Mouse (Mus musculus): ENCODE data around the gene Elobl. TPM values are rescaled to one million over a fixed set of nuclear protein-coding genes. Genes with fewer than 3 reads are reported as not detected.

Elobl gene
- polyA plus RNA-seq, 1 experiment from 2014 or later: not detected

DNA sequence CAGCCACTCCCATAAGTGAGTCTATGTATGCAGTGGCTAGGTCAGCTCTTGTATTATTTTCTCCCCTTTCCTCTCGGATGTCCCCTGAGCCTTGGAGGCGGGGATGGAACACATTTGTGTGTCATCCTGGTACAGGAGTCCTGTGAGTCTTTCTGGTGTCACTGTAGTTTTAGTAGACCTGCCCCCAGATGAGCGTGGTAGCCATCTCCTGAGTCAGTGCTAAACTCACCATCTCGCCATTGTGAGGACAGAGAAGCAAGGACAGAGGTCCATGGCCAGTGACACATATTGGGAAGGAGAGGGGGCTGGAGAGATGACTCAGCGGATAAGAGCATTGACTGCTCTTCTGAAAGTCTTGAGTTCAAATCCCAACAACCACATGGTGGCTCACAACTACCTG lies 10.5 kb upstream of the Elobl start:
- 0 out of 2 replicates have a peak, but pooled peaks cover under 1% of the 10 kb centered on the region for H3K36me3 ChIP-seq (replicated peaks; ENCODE audit: insufficient read depth, low read length)
- no peak overlapping the region for H3K27ac ChIP-seq (ENCODE audit: low read depth)
- H3K4me3 ChIP-seq (ENCODE audit: low read depth, low read length): no peak overlapping the region
- H3K4me2 ChIP-seq (ENCODE audit: low read depth, low read length): no peak overlapping the region
- ATAC-seq: no peak
- H3K4me1 ChIP-seq (ENCODE audit: insufficient read depth): peaks cover 6% of the 10 kb centered on the region
- H3K27me3 ChIP-seq (ENCODE audit: insufficient read depth, low read length): no peaks in the 10 kb centered on the region
- no peaks in the 10 kb centered on the region for H3K9me3 ChIP-seq (ENCODE audit: low read length)
- TF ChIP-seq CTCF (IDR thresholded peaks at IDR 0.05; ENCODE audit: low read depth) (no peak), EP300 (IDR thresholded peaks at IDR 0.05; ENCODE audit: low read depth) (no peak)
- WGBS (ENCODE audit: insufficient replicate concordance): 87% methylated on average over 5 of the region's 5 CpGs
- DNase-seq: no peak
- H3K9ac ChIP-seq (replicated peaks): no peak overlapping the region

DNA sequence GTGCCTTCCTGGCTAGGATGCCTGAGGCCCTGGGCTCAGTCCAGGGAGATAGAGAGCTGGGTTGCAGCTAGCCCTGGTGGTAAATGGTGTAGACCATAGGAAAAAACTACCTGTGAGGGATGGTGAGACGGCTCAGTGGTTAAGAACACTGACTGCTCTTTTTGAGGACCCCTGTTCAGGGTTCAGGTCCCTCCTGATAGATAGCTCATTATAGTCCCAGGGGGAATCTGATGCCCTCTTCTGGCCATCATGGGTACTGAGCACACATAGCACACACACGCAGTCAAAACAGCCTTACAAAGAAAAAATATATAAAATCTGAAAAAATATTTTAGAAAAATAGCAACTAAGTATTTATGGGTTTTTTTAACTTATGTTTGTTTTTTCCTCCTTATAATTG lies 9.6 kb upstream of the Elobl start:
- TF ChIP-seq CTCF (IDR thresholded peaks at IDR 0.05; ENCODE audit: low read depth): peak; percentile 60
- no peak for TF ChIP-seq EP300 (IDR thresholded peaks at IDR 0.05; ENCODE audit: low read depth)
- H3K36me3 ChIP-seq (replicated peaks; ENCODE audit: insufficient read depth, low read length): no peaks in the 10 kb centered on the region
- no peak overlapping the region for H3K4me2 ChIP-seq (ENCODE audit: low read depth, low read length)
- H3K9me3 ChIP-seq (ENCODE audit: low read length): no peaks in the 10 kb centered on the region
- no peak overlapping the region for H3K27ac ChIP-seq (ENCODE audit: low read depth)
- H3K4me3 ChIP-seq (ENCODE audit: low read depth, low read length): no peak overlapping the region
- peaks cover 6% of the 10 kb centered on the region for H3K4me1 ChIP-seq (ENCODE audit: insufficient read depth)
- no peak for ATAC-seq
- DNase-seq: no peak
- WGBS (ENCODE audit: insufficient replicate concordance): 84% methylated on average over 2 of the region's 2 CpGs
- no peaks in the 10 kb centered on the region for H3K27me3 ChIP-seq (ENCODE audit: insufficient read depth, low read length)
- H3K9ac ChIP-seq (replicated peaks): no peak overlapping the region

DNA sequence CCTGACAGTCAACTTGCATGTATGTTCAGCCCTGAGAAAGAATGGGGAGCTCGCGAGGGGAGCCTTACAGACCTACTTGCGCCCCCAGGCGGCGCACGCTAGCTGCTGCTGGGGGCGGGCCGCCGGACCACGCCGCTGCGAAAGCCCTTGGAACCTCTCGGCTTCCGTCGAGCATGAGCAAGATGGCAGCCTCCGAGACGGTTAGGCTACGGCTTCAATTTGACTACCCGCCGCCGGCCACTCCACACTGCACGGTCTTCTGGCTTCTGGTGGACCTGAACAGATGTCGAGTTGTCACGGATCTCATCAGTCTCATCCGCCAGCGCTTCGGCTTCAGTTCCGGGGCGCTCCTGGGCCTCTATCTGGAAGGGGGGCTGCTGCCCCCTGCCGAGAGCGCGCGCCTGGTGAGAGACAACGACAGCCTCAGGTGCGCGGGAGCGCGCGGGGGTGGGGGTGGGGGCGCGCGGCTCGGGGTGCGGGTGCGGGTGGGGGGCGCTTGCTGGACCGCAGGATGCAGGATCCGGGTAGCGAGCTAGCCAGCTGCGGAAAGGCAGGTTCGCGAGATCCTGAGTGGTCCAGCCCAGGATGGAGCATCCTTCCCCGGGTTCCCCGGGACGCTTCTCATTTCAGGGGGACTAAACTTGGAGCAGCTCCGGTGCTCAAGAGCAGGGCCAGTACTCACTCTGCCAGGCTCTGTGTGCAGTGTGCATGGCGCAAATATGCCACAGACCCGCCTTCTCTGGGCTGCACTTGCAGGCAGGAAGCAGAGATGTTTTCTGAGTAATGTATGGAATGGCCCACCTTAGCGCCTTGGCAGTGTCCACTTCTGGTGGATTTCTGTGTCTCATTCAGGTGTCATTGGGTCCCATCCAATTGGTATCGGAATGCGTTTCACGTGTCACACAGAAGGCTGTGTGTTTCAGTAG lies 7.3 kb upstream of the Elobl start:
- peak; percentile 92 for DNase-seq
- Histone ChIP-seq H3K27me3 (ENCODE audit: insufficient read depth, low read length) (no peaks in the 10 kb centered on the region), H3K4me2 (ENCODE audit: low read depth, low read length) (peak overlapping the region; percentile 87), H3K9me3 (ENCODE audit: low read length) (no peaks in the 10 kb centered on the region), H3K27ac (ENCODE audit: low read depth) (peak overlapping the region; percentile 59), H3K4me3 (ENCODE audit: low read depth, low read length) (peak overlapping the region; percentile 84), H3K4me1 (ENCODE audit: insufficient read depth) (peaks cover 6% of the 10 kb centered on the region), H3K9ac (replicated peaks) (peak overlapping the region; percentile 81), H3K36me3 (replicated peaks; ENCODE audit: insufficient read depth, low read length) (no peaks in the 10 kb centered on the region)
- peak; percentile 89 for TF ChIP-seq CTCF (IDR thresholded peaks at IDR 0.05; ENCODE audit: low read depth)
- no peak for TF ChIP-seq EP300 (IDR thresholded peaks at IDR 0.05; ENCODE audit: low read depth)
- peak; percentile 95 for ATAC-seq
- 2% methylated on average over 60 of the region's 62 CpGs for WGBS (ENCODE audit: insufficient replicate concordance)

DNA sequence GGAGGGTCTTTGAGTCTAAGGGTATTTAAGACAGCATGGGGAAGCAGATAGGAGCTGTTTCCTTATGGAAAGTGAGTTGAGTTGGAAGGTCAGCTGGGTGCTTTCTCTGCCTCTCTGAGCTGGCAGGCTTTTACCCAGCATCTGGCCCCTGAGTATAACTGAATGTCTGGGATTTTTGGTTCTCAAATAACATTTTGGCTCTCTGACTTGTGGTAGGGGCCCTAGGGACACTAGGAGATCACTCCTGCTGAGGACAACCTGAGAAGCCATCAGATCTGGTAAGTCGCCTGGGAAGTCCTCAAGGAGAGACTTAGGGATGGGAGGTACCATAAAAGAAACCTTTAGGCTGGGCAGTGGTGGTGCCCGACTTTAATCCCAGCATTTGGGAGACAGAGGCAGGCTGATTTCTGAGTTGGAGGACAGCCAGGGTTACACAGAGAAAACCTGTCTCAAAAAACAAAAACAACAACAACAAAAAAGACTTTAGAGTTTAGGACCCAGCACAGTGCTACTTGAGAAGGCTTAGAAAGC lies 3.5 kb upstream of the Elobl start, which contains the start of gene Coil:
Coil (plus strand) TSS at position 51 of the 531 bp plus-strand sequence.
- DNase-seq (no peak), ATAC-seq (no peak)
- no peaks in the 10 kb centered on the region for H3K36me3 ChIP-seq (replicated peaks; ENCODE audit: insufficient read depth, low read length)
- H3K27me3 ChIP-seq (ENCODE audit: insufficient read depth, low read length): no peaks in the 10 kb centered on the region
- TF ChIP-seq CTCF (IDR thresholded peaks at IDR 0.05; ENCODE audit: low read depth): no peak
- no peak for TF ChIP-seq EP300 (IDR thresholded peaks at IDR 0.05; ENCODE audit: low read depth)
- 26% methylated on average over 2 of the region's 2 CpGs for WGBS (ENCODE audit: insufficient replicate concordance)
- H3K4me1 ChIP-seq (ENCODE audit: insufficient read depth): peaks cover 6% of the 10 kb centered on the region
- H3K27ac ChIP-seq (ENCODE audit: low read depth): no peak within 1 kb of the TSS
- no peak within 1 kb of the TSS for H3K9ac ChIP-seq (replicated peaks)
- no peak within 1 kb of the TSS for H3K4me2 ChIP-seq (ENCODE audit: low read depth, low read length)
- H3K4me3 ChIP-seq (ENCODE audit: low read depth, low read length): no peak within 1 kb of the TSS
- no peaks in the 10 kb centered on the region for H3K9me3 ChIP-seq (ENCODE audit: low read length)

DNA sequence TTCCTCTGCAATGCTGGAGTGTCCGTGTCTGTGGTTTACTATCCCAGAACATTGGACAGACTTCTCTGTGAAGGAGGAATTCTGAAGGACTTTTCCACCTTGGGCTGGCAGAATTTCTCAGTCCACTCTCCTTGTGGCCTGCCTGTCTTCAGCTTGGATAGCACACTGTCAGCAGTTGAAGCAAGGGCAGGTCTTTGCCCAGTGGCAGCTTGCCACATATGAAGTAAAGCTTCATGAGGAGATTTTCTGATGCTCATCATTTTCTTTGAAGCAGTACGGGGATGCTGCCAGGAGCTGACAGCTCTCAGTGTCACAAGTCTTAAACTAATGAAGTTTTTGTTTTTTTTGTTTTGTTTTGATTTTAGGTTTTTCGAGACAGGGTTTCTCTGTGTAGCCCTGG lies 7.9 kb downstream of the Elobl start:
- ATAC-seq (no peak), DNase-seq (no peak)
- Histone ChIP-seq H3K27ac (ENCODE audit: low read depth) (no peak overlapping the region), H3K9me3 (ENCODE audit: low read length) (no peaks in the 10 kb centered on the region), H3K4me3 (ENCODE audit: low read depth, low read length) (no peak overlapping the region), H3K4me1 (ENCODE audit: insufficient read depth) (peaks cover 6% of the 10 kb centered on the region), H3K36me3 (replicated peaks; ENCODE audit: insufficient read depth, low read length) (no peaks in the 10 kb centered on the region), H3K4me2 (ENCODE audit: low read depth, low read length) (no peak overlapping the region), H3K9ac (replicated peaks) (no peak overlapping the region), H3K27me3 (ENCODE audit: insufficient read depth, low read length) (no peaks in the 10 kb centered on the region)
- 61% methylated on average over 3 of the region's 3 CpGs for WGBS (ENCODE audit: insufficient replicate concordance)
- TF ChIP-seq CTCF (IDR thresholded peaks at IDR 0.05; ENCODE audit: low read depth): no peak
- no peak for TF ChIP-seq EP300 (IDR thresholded peaks at IDR 0.05; ENCODE audit: low read depth)

DNA sequence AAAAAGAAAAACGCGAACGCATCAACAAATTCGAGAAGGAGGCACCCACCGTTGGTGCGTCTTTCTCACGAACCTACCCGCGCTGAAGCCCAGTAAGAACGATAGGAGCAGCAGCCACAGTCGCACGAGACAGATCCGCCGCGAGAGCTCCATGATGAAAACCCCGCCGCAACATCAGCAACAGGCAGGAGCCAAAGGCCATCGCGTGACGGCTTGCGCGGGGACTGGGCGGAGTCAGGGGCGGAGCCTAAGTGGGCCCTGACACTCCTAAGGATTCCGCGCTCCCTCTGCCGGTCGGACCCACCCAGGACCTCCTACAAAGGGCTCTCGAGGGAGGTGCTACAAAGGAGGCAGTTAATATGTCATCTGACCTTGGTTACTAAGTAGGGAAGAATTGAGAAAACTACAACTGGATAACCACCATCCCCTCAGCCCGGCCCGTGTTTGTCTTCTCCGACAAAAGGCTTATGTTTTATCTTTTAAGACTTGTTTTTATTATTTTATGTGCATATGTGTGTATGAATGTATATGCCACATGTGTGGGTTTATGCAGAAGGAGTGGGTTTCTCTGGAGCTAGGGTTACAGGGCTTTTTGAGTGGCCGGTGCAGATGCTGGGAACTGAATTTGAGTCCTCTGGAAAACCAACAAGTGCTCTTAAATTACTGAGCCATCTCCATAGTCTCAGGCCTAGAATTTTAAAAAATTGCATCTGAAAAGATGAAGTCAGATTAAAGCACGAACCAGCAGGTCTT lies 11.3 kb downstream of the Elobl start, which contains the start of gene Scpep1:
Scpep1 (minus strand) TSS at position 249 of the 753 bp plus-strand sequence.
- TF ChIP-seq CTCF (IDR thresholded peaks at IDR 0.05; ENCODE audit: low read depth) (peak; percentile 92), EP300 (IDR thresholded peaks at IDR 0.05; ENCODE audit: low read depth) (peak; percentile 42; the same call in 1 of the 2 replicates)
- Histone ChIP-seq H3K27me3 (ENCODE audit: insufficient read depth, low read length) (no peaks in the 10 kb centered on the region), H3K4me3 (ENCODE audit: low read depth, low read length) (peak within 1 kb of the TSS; percentile 62), H3K9ac (replicated peaks) (peak within 1 kb of the TSS; percentile 36), H3K4me1 (ENCODE audit: insufficient read depth) (peaks cover 11% of the 10 kb centered on the region), H3K9me3 (ENCODE audit: low read length) (no peaks in the 10 kb centered on the region), H3K4me2 (ENCODE audit: low read depth, low read length) (peak within 1 kb of the TSS; percentile 79), H3K27ac (ENCODE audit: low read depth) (peak within 1 kb of the TSS; percentile 59), H3K36me3 (replicated peaks; ENCODE audit: insufficient read depth, low read length) (peaks cover 5% of the 10 kb centered on the region)
- WGBS (ENCODE audit: insufficient replicate concordance): 4% methylated on average over 34 of the region's 34 CpGs
- DNase-seq (peak; percentile 98), ATAC-seq (peak; percentile 98)

Measured in liver, postnatal 0 days (tissue).